Mouse (Mus musculus) R1 (cell line): ENCODE results near the gene Casc1.
"Not testable (repeated sequence)": the region's sequence is repeated elsewhere in the genome, so short reads cannot be mapped to it uniquely, and the experiment has no call there.

Experiments used
- DNase-seq: peaks from one replicate; pipeline ENCODE4 v3.0.0-alpha.2; 2018; ENCODE audit warnings: low read depth, low spot score

Casc1 gene

GRCm38 (mm10) chr6:145139236-145139635 lies 71.6 kb downstream of the Casc1 start:
- no peak for DNase-seq

- DNase-seq = peak; percentile 72
These were observed 74.0 kb downstream of the Casc1 start for GRCm38 (mm10) chr6:145136831-145137230.

- no peak for DNase-seq
These were observed 75.0 kb downstream of the Casc1 start for GRCm38 (mm10) chr6:145135804-145136203.

GRCm38 (mm10) chr6:145135295-145135694 lies 75.5 kb downstream of the Casc1 start:
- no peak for DNase-seq

- DNase-seq = not testable (repeated sequence)
These were observed 77.8 kb downstream of the Casc1 start for GRCm38 (mm10) chr6:145132969-145133368.

GRCm38 (mm10) chr6:145131991-145132390 lies 78.8 kb downstream of the Casc1 start:
- no peak for DNase-seq

GRCm38 (mm10) chr6:145129563-145129962 lies 81.2 kb downstream of the Casc1 start:
- DNase-seq = peak; percentile 51

- DNase-seq = no peak
These were observed 83.2 kb downstream of the Casc1 start for GRCm38 (mm10) chr6:145127652-145128051.

GRCm38 (mm10) chr6:145125591-145126113 lies 85.2 kb downstream of the Casc1 start:
- no peak for DNase-seq
